Mouse (Mus musculus) liver, embryonic 14.5 days (tissue): ENCODE measurements around the gene Wdr4. TPM values are rescaled to one million over a fixed set of nuclear protein-coding genes. Genes with fewer than 3 reads are reported as not detected.

Source experiments
- ATAC-seq: fragments of 200-750 bp; cut with Nextera tagmentation; 2 replicates; pipeline ENCODE4 v1.8.0; 2017; ENCODE audit warnings: moderate number of reproducible peaks, mild to moderate bottlenecking, moderate library complexity; ENCODE audit not compliant: insufficient read depth
- DNase-seq, 3 experiments: peaks; one replicate each; pipeline ENCODE4 v3.0.0-alpha.2; 2012 to 2013; ENCODE audit warnings: low read depth in 3 of 3, low spot score in 3 of 3
- H3K27ac ChIP-seq: fragments of 300-500 bp; sonication (generic); 2 replicates; pipeline ENCODE4 v1.5.1; 2014; ENCODE audit warnings: moderate library complexity, mild to moderate bottlenecking, control low read depth, inconsistent platforms
- H3K27me3 ChIP-seq: fragments of 300-500 bp; sonication (generic); 2 replicates; pipeline ENCODE4 v1.6.1; 2014; ENCODE audit warnings: mild to moderate bottlenecking, low read length, moderate library complexity; ENCODE audit not compliant: control insufficient read depth, insufficient read depth
- H3K36me3 ChIP-seq: fragments of 300-500 bp; sonication (generic); replicated peaks from 2 replicates; pipeline ENCODE4 v1.6.1; 2014; ENCODE audit warnings: low read depth; ENCODE audit not compliant: control insufficient read depth, insufficient read depth
- H3K4me1 ChIP-seq, 2 experiments: fragments of 200-500 bp in 1 of 2; fragments of 300-500 bp in 1 of 2; sonication (generic) in 1 of 2; replicated peaks; 2 replicates each; pipeline ENCODE4 v1.6.1; 2012 to 2014; ENCODE audit warnings: antibody characterized with exemption in 1 of 2, inconsistent platforms in 1 of 2, low read length in 1 of 2; ENCODE audit not compliant: control insufficient read depth in 2 of 2, insufficient read depth in 2 of 2
- H3K4me2 ChIP-seq: fragments of 300-500 bp; sonication (generic); 2 replicates; pipeline ENCODE4 v1.6.1; 2014; ENCODE audit warnings: low read depth, mild to moderate bottlenecking, control low read depth, moderate library complexity
- H3K4me3 ChIP-seq, 2 experiments: fragments of 200-500 bp in 1 of 2; fragments of 300-500 bp in 1 of 2; sonication (generic) in 1 of 2; 2 replicates each; pipeline ENCODE4 v1.5.1; 2012 to 2014; ENCODE audit warnings: low read depth in 2 of 2, low read length in 2 of 2, mild to moderate bottlenecking in 2 of 2, control low read depth in 1 of 2, inconsistent platforms in 1 of 2, moderate library complexity in 1 of 2; ENCODE audit not compliant: insufficient read depth in 1 of 2
- H3K9ac ChIP-seq: fragments of 300-500 bp; sonication (generic); replicated peaks from 2 replicates; pipeline ENCODE4 v1.6.1; 2014; ENCODE audit warnings: mild to moderate bottlenecking, control low read depth, moderate library complexity
- H3K9me3 ChIP-seq: fragments of 300-500 bp; sonication (generic); 2 replicates; pipeline ENCODE4 v1.6.1; 2016; ENCODE audit warnings: low read length, mixed read lengths; ENCODE audit not compliant: control insufficient read depth
- CTCF ChIP-seq: IDR thresholded peaks from 2 replicates; pipeline ENCODE4 v1.5.1; 2016; ENCODE audit warnings: antibody characterized with exemption, low read depth, control low read depth
- EP300 ChIP-seq: IDR thresholded peaks from 2 replicates; pipeline ENCODE4 v1.6.1; 2016; ENCODE audit warnings: antibody characterized with exemption, low read depth
- WGBS: fragments of 180-500 bp; shearing (Covaris S2); extraction: QIAGEN DNeasy Blood & Tissue Kit; methylation state at CpG from one replicate; pipeline ENCODE4 v1.1.7; 2014; ENCODE audit not compliant: insufficient replicate concordance; 5-methylcytosine and 5-hydroxymethylcytosine counted together
- polyA plus RNA-seq, 2 experiments: library from polyadenylated mRNA; depleted of rRNA in 1 of 2; stranded (reverse) in 1 of 2; unstranded in 1 of 2; fragments of >200 nt; fragmentation: Nextera tagmentation in 1 of 2; extraction: Ambion mirVana in 1 of 2; gene quantifications; 2 replicates each; pipeline versions ENCODE4 v1.2.1 to v1.2.3; 2012 to 2014

Wdr4 gene
- polyA plus RNA-seq, 2 experiments: 14.1 to 21.1 TPM

DNA sequence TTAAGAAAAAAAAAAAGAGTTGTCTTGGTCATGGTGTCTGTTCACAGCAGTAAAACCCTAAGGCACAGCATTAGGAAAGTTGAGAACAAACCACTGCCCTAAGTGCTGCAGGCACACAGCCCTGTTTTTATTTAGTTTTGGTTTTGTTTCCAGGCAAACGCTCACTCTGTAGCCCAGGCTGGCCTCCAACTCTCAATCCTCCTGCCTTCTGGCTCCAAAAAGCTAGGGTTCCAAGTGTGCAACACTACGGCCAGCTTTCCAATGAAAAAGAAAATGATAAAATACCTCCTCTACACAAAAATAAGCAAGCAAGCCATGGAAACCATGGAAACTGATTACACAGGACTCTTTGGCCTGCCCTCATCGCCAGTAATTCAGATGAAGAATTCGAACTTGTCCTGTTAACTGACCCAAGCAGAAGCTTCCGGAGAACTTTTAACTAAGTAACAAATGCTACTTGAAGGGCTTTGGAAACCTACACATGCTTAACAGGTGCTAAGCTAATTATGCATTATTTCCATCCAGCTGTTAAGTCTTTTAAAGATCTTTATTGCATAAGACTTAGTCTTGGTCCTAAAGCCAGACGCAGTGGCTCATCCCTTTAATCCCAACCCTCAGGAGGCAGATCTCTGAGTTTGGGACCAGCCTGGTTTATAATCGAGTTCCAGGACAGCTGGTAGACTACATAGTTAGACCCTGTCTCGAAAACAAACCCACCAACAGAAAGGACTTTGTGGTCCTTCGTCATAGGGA lies 26.8 kb upstream of the Wdr4 start:
- Histone ChIP-seq H3K9me3 (no peaks in the 10 kb centered on the region), H3K4me3 (no peak overlapping the region), H3K36me3 (no peaks in the 10 kb centered on the region), H3K27me3 (no peaks in the 10 kb centered on the region), H3K4me2 (no peak overlapping the region), H3K27ac (no peak overlapping the region), H3K9ac (no peak overlapping the region), H3K4me1 (no peaks in the 10 kb centered on the region)
- DNase-seq (no peak), ATAC-seq (no peak)
- 70% methylated on average over 9 of the region's 9 CpGs for WGBS
- TF ChIP-seq EP300: no peak
- TF ChIP-seq CTCF: no peak

DNA sequence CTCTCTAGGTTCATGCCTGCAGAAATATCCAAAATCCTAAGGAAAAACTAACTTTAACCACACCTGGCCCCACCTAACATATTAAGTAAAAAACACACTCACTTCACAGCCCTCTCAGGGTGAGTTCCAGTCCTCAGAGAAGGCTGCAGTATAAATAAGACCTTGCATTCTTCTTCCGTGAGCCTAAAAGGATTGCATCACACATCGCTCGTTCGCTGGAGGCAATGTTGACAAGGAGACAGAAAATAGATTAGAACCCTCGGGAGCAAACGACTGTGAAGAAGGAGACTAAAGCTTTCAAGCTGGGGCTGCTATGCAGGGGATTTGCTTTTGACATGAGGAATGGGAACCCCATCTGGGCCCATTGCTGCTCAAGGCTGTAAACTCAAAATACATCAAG lies 23.8 kb upstream of the Wdr4 start:
- no peak overlapping the region for H3K4me3 ChIP-seq
- H3K9me3 ChIP-seq: no peaks in the 10 kb centered on the region
- TF ChIP-seq CTCF: no peak
- TF ChIP-seq EP300: no peak
- DNase-seq (no peak), ATAC-seq (no peak)
- no peak overlapping the region for H3K9ac ChIP-seq
- 47% methylated on average over 6 of the region's 6 CpGs for WGBS
- no peak overlapping the region for H3K4me2 ChIP-seq
- no peaks in the 10 kb centered on the region for H3K4me1 ChIP-seq
- H3K27me3 ChIP-seq: no peaks in the 10 kb centered on the region
- no peak overlapping the region for H3K27ac ChIP-seq
- no peaks in the 10 kb centered on the region for H3K36me3 ChIP-seq

DNA sequence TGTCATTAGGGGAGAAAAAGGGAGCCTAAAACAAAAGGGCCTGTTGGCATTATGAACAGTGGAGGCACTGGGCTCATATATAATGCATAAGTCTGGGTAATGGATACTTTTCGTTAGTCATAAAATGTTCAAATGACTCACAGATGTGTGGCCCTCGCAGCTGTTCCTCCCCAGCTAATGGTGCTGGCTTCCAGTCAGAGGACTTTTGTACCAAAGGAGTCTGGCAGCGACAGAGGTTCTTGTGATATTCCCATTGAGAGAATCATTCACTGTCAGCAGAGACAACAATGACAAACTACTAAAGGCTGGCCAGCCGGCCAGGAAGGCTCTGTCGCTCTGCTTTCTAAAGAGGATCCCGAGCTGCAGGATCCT lies 21.7 kb upstream of the Wdr4 start:
- 69% methylated on average over 6 of the region's 6 CpGs for WGBS
- ATAC-seq: no peak
- Histone ChIP-seq H3K9ac (no peak overlapping the region), H3K27ac (no peak overlapping the region), H3K36me3 (no peaks in the 10 kb centered on the region), H3K4me2 (no peak overlapping the region), H3K4me1 (no peaks in the 10 kb centered on the region), H3K27me3 (no peaks in the 10 kb centered on the region), H3K9me3 (no peaks in the 10 kb centered on the region), H3K4me3 (no peak overlapping the region)
- DNase-seq: no peak
- TF ChIP-seq CTCF: no peak
- no peak for TF ChIP-seq EP300

DNA sequence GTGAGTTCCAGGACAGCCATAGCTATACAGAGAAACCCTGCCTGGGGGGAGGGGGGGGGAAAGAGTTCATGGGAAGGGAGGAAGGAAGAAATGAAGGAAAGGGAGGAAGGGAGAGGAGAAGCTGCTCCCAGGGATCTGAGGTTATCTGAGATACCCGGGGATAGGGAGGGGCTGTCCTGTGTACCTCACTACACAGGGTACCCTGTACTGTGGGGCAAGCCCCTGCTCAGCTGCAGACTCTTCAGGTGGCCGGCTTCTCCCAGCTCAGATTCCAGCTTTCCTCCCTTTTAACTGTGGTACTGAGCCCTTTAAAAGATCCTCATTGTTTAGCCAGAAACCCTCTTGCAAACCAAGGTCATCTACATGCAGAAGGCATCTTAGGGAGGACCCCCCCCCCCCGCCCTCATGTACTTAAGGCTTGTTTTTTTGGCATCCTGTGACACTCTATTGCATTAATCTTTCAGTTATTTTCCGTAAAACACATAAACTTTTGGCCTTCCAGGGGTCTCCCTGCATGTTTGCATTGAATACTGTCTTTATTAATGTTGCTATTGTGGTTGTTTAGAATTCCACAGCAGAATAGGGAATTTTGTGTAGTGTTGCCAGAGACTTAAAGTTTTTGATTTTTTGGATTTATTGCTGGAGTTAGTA lies 21.2 kb upstream of the Wdr4 start:
- Histone ChIP-seq H3K27ac (no peak overlapping the region), H3K9me3 (no peaks in the 10 kb centered on the region), H3K4me1 (no peaks in the 10 kb centered on the region), H3K4me2 (no peak overlapping the region), H3K27me3 (no peaks in the 10 kb centered on the region), H3K9ac (no peak overlapping the region), H3K36me3 (no peaks in the 10 kb centered on the region), H3K4me3 (no peak overlapping the region)
- 44% methylated on average over 4 of the region's 4 CpGs for WGBS
- DNase-seq (no peak), ATAC-seq (no peak)
- TF ChIP-seq CTCF (no peak), EP300 (no peak)

DNA sequence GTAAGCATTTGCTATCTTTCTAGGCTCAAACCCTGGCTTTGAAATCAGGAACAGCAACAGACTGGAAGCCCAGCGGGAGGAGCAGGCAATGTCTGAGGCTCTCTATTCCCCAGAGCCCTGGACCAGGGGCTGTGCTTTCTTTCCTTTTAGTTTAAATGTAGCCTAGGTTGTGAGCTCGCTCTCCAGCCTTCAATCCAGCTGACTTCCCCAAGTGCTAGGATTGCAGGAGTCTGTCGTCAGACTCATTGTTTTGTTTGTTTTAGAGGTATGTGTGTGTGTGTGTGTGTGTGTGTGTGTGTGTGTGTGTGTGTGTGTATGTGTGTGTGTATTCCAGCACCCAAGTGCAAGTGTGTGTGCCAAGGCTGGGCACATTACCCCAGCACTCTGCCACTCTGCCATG lies 20.3 kb upstream of the Wdr4 start:
- ATAC-seq (no peak), DNase-seq (no peak)
- WGBS: 42% methylated on average over 3 of the region's 3 CpGs
- no peak overlapping the region for H3K4me3 ChIP-seq
- no peak overlapping the region for H3K9ac ChIP-seq
- no peak overlapping the region for H3K27ac ChIP-seq
- no peak overlapping the region for H3K4me2 ChIP-seq
- H3K36me3 ChIP-seq: no peaks in the 10 kb centered on the region
- H3K4me1 ChIP-seq: no peaks in the 10 kb centered on the region
- no peaks in the 10 kb centered on the region for H3K27me3 ChIP-seq
- no peak for TF ChIP-seq EP300
- TF ChIP-seq CTCF: no peak
- H3K9me3 ChIP-seq: no peaks in the 10 kb centered on the region
